Mouse (Mus musculus): ENCODE measurements around the gene Ruvbl2. TPM values are rescaled to one million over a fixed set of nuclear protein-coding genes. Genes with fewer than 3 reads are reported as not detected.

Gene Ruvbl2
- polyA plus RNA-seq, 2 experiments = 119 to 120 TPM

DNA sequence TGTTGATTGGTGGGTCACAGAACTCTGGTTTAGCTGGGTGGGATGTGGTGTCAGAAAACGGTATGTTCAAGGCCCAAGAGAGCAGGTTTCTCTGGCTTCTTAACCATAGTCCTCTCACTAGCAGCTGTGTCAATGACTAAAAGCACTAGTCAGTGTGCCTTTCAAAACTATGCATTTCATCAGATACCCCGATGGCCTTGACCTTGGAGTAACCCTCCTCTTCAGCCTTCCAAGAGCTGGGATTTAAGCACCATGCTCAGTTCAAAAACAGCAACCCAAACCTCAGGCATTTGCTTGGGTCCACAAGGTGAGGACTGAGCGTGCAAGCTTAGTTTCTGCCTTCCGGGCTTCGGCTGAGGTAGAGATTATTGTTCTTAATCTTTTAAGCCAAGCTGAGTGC lies 65.5 kb downstream of the Ruvbl2 start:
- Histone ChIP-seq H3K36me3 (ENCODE audit: control insufficient read depth, insufficient read depth, low read length) (peaks cover 50% of the 10 kb centered on the region), H3K27ac (replicated peaks; ENCODE audit: low read depth, low read length) (no peak overlapping the region), H3K4me2 (replicated peaks; ENCODE audit: low read depth, low read length, severe bottlenecking) (no peak overlapping the region), H3K4me1 (ENCODE audit: control insufficient read depth, insufficient read depth, low read length) (peaks cover 4% of the 10 kb centered on the region; the same call in 1 of the 2 replicates), H3K9ac (ENCODE audit: low read depth, low read length, severe bottlenecking) (no peak overlapping the region), H3K9me3 (ENCODE audit: control insufficient read depth, low read length) (no peaks in the 10 kb centered on the region), H3K4me3 (replicated peaks; ENCODE audit: low read length) (no peak overlapping the region), H3K27me3 (ENCODE audit: control insufficient read depth, insufficient read depth, low read length) (peaks cover 15% of the 10 kb centered on the region)
- no peak for TF ChIP-seq POLR2A (IDR thresholded peaks at IDR 0.05; ENCODE audit: borderline replicate concordance, extremely low read depth, insufficient read depth, insufficient read length)
- no peak for DNase-seq (ENCODE audit: low spot score)
- no peak for ATAC-seq (ENCODE audit: low FRiP score, low read depth)
- 93% methylated on average over 5 of the region's 5 CpGs for WGBS

Small RNAs within 50 kb of the gene (microRNA-seq; reads per million reads assigned to microRNA genes)
- not detected for gene Gm22133

Other genes with a start within 250 kb of the Ruvbl2 start
Only the 30 nearest of the 32 such genes appear.
- 3.0 and 4.8 TPM in 2 replicates for gene Dkkl1, start 225.9 kb downstream of the Ruvbl2 start, polyA plus RNA-seq (2012; rRNA removed)
- gene Dkkl1, start 225.9 kb downstream of the Ruvbl2 start, polyA plus RNA-seq (2014; fragmentation: Nextera tagmentation; extraction: Ambion mirVana) = 9.0 and 14.8 TPM in 2 replicates
- gene Tead2, start 222.3 kb downstream of the Ruvbl2 start, polyA plus RNA-seq (2012; rRNA removed) = 450 and 560 TPM in 2 replicates
- 143 and 168 TPM in 2 replicates for gene Tead2, start 222.3 kb downstream of the Ruvbl2 start, polyA plus RNA-seq (2014; fragmentation: Nextera tagmentation; extraction: Ambion mirVana)
- 4.9 and 6.0 TPM in 2 replicates for gene Cd37, start 199.0 kb downstream of the Ruvbl2 start, polyA plus RNA-seq (2012; rRNA removed)
- 2.6 and 3.7 TPM in 2 replicates for gene Cd37, start 199.0 kb downstream of the Ruvbl2 start, polyA plus RNA-seq (2014; fragmentation: Nextera tagmentation; extraction: Ambion mirVana)
- gene Slc6a16, start 197.0 kb downstream of the Ruvbl2 start, polyA plus RNA-seq (2012; rRNA removed) = 0.18 and 0.29 TPM in 2 replicates
- gene Slc6a16, start 197.0 kb downstream of the Ruvbl2 start, polyA plus RNA-seq (2014; fragmentation: Nextera tagmentation; extraction: Ambion mirVana) = 0.21 TPM in 1 of 2 replicates, not detected in the other
- gene Slc6a21, start 160.6 kb downstream of the Ruvbl2 start, polyA plus RNA-seq (2012; rRNA removed) = not detected in 2 replicates
- gene Slc6a21, start 160.6 kb downstream of the Ruvbl2 start, polyA plus RNA-seq (2014; fragmentation: Nextera tagmentation; extraction: Ambion mirVana) = not detected in 2 replicates
- 42.6 and 46.1 TPM in 2 replicates for gene Trpm4, start 104.3 kb downstream of the Ruvbl2 start, polyA plus RNA-seq (2012; rRNA removed)
- 15.8 TPM in 2 replicates for gene Trpm4, start 104.3 kb downstream of the Ruvbl2 start, polyA plus RNA-seq (2014; fragmentation: Nextera tagmentation; extraction: Ambion mirVana)
- 9.5 and 17.9 TPM in 2 replicates for gene Hrc, start 102.8 kb downstream of the Ruvbl2 start, polyA plus RNA-seq (2012; rRNA removed)
- gene Hrc, start 102.8 kb downstream of the Ruvbl2 start, polyA plus RNA-seq (2014; fragmentation: Nextera tagmentation; extraction: Ambion mirVana) = 4.1 and 5.9 TPM in 2 replicates
- 12.3 and 13.8 TPM in 2 replicates for gene Ppfia3, start 71.1 kb downstream of the Ruvbl2 start, polyA plus RNA-seq (2012; rRNA removed)
- gene Ppfia3, start 71.1 kb downstream of the Ruvbl2 start, polyA plus RNA-seq (2014; fragmentation: Nextera tagmentation; extraction: Ambion mirVana) = 8.4 and 9.0 TPM in 2 replicates
- 4.1 and 4.7 TPM in 2 replicates for gene Lin7b, start 67.5 kb downstream of the Ruvbl2 start, polyA plus RNA-seq (2012; rRNA removed)
- 1.7 and 2.2 TPM in 2 replicates for gene Lin7b, start 67.5 kb downstream of the Ruvbl2 start, polyA plus RNA-seq (2014; fragmentation: Nextera tagmentation; extraction: Ambion mirVana)
- gene Snrnp70, start 42.4 kb downstream of the Ruvbl2 start, polyA plus RNA-seq (2012; rRNA removed) = 539 and 694 TPM in 2 replicates
- 69.7 and 73.7 TPM in 2 replicates for gene Snrnp70, start 42.4 kb downstream of the Ruvbl2 start, polyA plus RNA-seq (2014; fragmentation: Nextera tagmentation; extraction: Ambion mirVana)
- gene Kcna7, start 32.4 kb downstream of the Ruvbl2 start, polyA plus RNA-seq (2012; rRNA removed) = 0.10 TPM in 2 replicates
- 0.11 TPM in 1 of 2 replicates, not detected in the other for gene Kcna7, start 32.4 kb downstream of the Ruvbl2 start, polyA plus RNA-seq (2014; fragmentation: Nextera tagmentation; extraction: Ambion mirVana)
- 4.2 and 4.5 TPM in 2 replicates for gene Ntf5, start 24.4 kb downstream of the Ruvbl2 start, polyA plus RNA-seq (2012; rRNA removed)
- 4.4 and 6.0 TPM in 2 replicates for gene Ntf5, start 24.4 kb downstream of the Ruvbl2 start, polyA plus RNA-seq (2014; fragmentation: Nextera tagmentation; extraction: Ambion mirVana)
- 0.50 and 1.4 TPM in 2 replicates for gene Lhb, start 17.3 kb downstream of the Ruvbl2 start, polyA plus RNA-seq (2012; rRNA removed)
- gene Lhb, start 17.3 kb downstream of the Ruvbl2 start, polyA plus RNA-seq (2014; fragmentation: Nextera tagmentation; extraction: Ambion mirVana) = not detected in 2 replicates
- 44.1 and 59.1 TPM in 2 replicates for gene Gys1, start 3.3 kb downstream of the Ruvbl2 start, polyA plus RNA-seq (2012; rRNA removed)
- 35.8 and 37.3 TPM in 2 replicates for gene Gys1, start 3.3 kb downstream of the Ruvbl2 start, polyA plus RNA-seq (2014; fragmentation: Nextera tagmentation; extraction: Ambion mirVana)
- 1,503 and 2,450 TPM in 2 replicates for gene Ftl1, start 21.8 kb upstream of the Ruvbl2 start, polyA plus RNA-seq (2012; rRNA removed)
- gene Ftl1, start 21.8 kb upstream of the Ruvbl2 start, polyA plus RNA-seq (2014; fragmentation: Nextera tagmentation; extraction: Ambion mirVana) = 4,726 and 4,986 TPM in 2 replicates
- 127 and 164 TPM in 2 replicates for gene Bax, start 28.8 kb upstream of the Ruvbl2 start, polyA plus RNA-seq (2012; rRNA removed)
- gene Bax, start 28.8 kb upstream of the Ruvbl2 start, polyA plus RNA-seq (2014; fragmentation: Nextera tagmentation; extraction: Ambion mirVana) = 133 and 140 TPM in 2 replicates
- gene Tulp2, start 43.8 kb upstream of the Ruvbl2 start, polyA plus RNA-seq (2012; rRNA removed) = 0.82 and 1.3 TPM in 2 replicates
- gene Tulp2, start 43.8 kb upstream of the Ruvbl2 start, polyA plus RNA-seq (2014; fragmentation: Nextera tagmentation; extraction: Ambion mirVana) = 1.2 and 2.0 TPM in 2 replicates
- gene Gm45808, start 48.7 kb upstream of the Ruvbl2 start, polyA plus RNA-seq (2012; rRNA removed) = not detected in 2 replicates
- gene Gm45808, start 48.7 kb upstream of the Ruvbl2 start, polyA plus RNA-seq (2014; fragmentation: Nextera tagmentation; extraction: Ambion mirVana) = not detected in 2 replicates
- 2.4 and 2.9 TPM in 2 replicates for gene Dhdh, start 50.7 kb upstream of the Ruvbl2 start, polyA plus RNA-seq (2012; rRNA removed)
- 2.0 and 2.6 TPM in 2 replicates for gene Dhdh, start 50.7 kb upstream of the Ruvbl2 start, polyA plus RNA-seq (2014; fragmentation: Nextera tagmentation; extraction: Ambion mirVana)
- 293 and 299 TPM in 2 replicates for gene Nucb1, start 72.3 kb upstream of the Ruvbl2 start, polyA plus RNA-seq (2012; rRNA removed)
- 239 and 254 TPM in 2 replicates for gene Nucb1, start 72.3 kb upstream of the Ruvbl2 start, polyA plus RNA-seq (2014; fragmentation: Nextera tagmentation; extraction: Ambion mirVana)
- gene Ppp1r15a, start 88.2 kb upstream of the Ruvbl2 start, polyA plus RNA-seq (2012; rRNA removed) = 27.5 and 29.8 TPM in 2 replicates
- 21.2 and 22.1 TPM in 2 replicates for gene Ppp1r15a, start 88.2 kb upstream of the Ruvbl2 start, polyA plus RNA-seq (2014; fragmentation: Nextera tagmentation; extraction: Ambion mirVana)
- gene Plekha4, start 88.2 kb upstream of the Ruvbl2 start, polyA plus RNA-seq (2012; rRNA removed) = 13.1 and 17.2 TPM in 2 replicates
- 4.3 and 4.6 TPM in 2 replicates for gene Plekha4, start 88.2 kb upstream of the Ruvbl2 start, polyA plus RNA-seq (2014; fragmentation: Nextera tagmentation; extraction: Ambion mirVana)
- 1.1 and 1.2 TPM in 2 replicates for gene Hsd17b14, start 116.8 kb upstream of the Ruvbl2 start, polyA plus RNA-seq (2012; rRNA removed)
- gene Hsd17b14, start 116.8 kb upstream of the Ruvbl2 start, polyA plus RNA-seq (2014; fragmentation: Nextera tagmentation; extraction: Ambion mirVana) = 0.44 and 0.92 TPM in 2 replicates
- 67.6 and 71.5 TPM in 2 replicates for gene Bcat2, start 132.1 kb upstream of the Ruvbl2 start, polyA plus RNA-seq (2012; rRNA removed)
- 57.2 and 60.4 TPM in 2 replicates for gene Bcat2, start 132.1 kb upstream of the Ruvbl2 start, polyA plus RNA-seq (2014; fragmentation: Nextera tagmentation; extraction: Ambion mirVana)
- gene Fgf21, start 177.4 kb upstream of the Ruvbl2 start, polyA plus RNA-seq (2012; rRNA removed) = 0.58 and 0.73 TPM in 2 replicates
- 0.43 and 0.66 TPM in 2 replicates for gene Fgf21, start 177.4 kb upstream of the Ruvbl2 start, polyA plus RNA-seq (2014; fragmentation: Nextera tagmentation; extraction: Ambion mirVana)
- 1.0 and 1.9 TPM in 2 replicates for gene Fut1, start 179.2 kb upstream of the Ruvbl2 start, polyA plus RNA-seq (2012; rRNA removed)
- 1.2 and 1.8 TPM in 2 replicates for gene Fut1, start 179.2 kb upstream of the Ruvbl2 start, polyA plus RNA-seq (2014; fragmentation: Nextera tagmentation; extraction: Ambion mirVana)
- 0.33 and 0.43 TPM in 2 replicates for gene Izumo1, start 183.7 kb upstream of the Ruvbl2 start, polyA plus RNA-seq (2012; rRNA removed)
- gene Izumo1, start 183.7 kb upstream of the Ruvbl2 start, polyA plus RNA-seq (2014; fragmentation: Nextera tagmentation; extraction: Ambion mirVana) = 0.39 TPM in 1 of 2 replicates, not detected in the other
- gene Rasip1, start 189.4 kb upstream of the Ruvbl2 start, polyA plus RNA-seq (2012; rRNA removed) = 14.1 and 16.7 TPM in 2 replicates
- 11.0 and 11.8 TPM in 2 replicates for gene Rasip1, start 189.4 kb upstream of the Ruvbl2 start, polyA plus RNA-seq (2014; fragmentation: Nextera tagmentation; extraction: Ambion mirVana)
- gene Mamstr, start 201.9 kb upstream of the Ruvbl2 start, polyA plus RNA-seq (2012; rRNA removed) = 34.6 and 43.9 TPM in 2 replicates
- gene Mamstr, start 201.9 kb upstream of the Ruvbl2 start, polyA plus RNA-seq (2014; fragmentation: Nextera tagmentation; extraction: Ambion mirVana) = 15.7 and 19.8 TPM in 2 replicates
- gene Fut2, start 228.3 kb upstream of the Ruvbl2 start, polyA plus RNA-seq (2012; rRNA removed) = 1.1 and 1.4 TPM in 2 replicates
- gene Fut2, start 228.3 kb upstream of the Ruvbl2 start, polyA plus RNA-seq (2014; fragmentation: Nextera tagmentation; extraction: Ambion mirVana) = 2.2 and 2.9 TPM in 2 replicates